Mouse (Mus musculus) cortical plate, adult 2 months (tissue): ENCODE data around the gene Baz2b.

Experiments
- CTCF ChIP-seq: fragments of 200-500 bp; IDR thresholded peaks from 2 replicates; pipeline ENCODE4 v1.5.1; 2011; ENCODE audit warnings: mild to moderate bottlenecking, control low read depth, low read length; ENCODE audit not compliant: insufficient read depth; ENCODE audit errors: extremely low read depth
- POLR2A ChIP-seq: fragments of 200-500 bp; IDR thresholded peaks from 2 replicates; pipeline ENCODE4 v1.6.1; 2011; ENCODE audit warnings: mild to moderate bottlenecking, low read length, control low read depth; ENCODE audit not compliant: insufficient read depth; ENCODE audit errors: extremely low read depth

DNA sequence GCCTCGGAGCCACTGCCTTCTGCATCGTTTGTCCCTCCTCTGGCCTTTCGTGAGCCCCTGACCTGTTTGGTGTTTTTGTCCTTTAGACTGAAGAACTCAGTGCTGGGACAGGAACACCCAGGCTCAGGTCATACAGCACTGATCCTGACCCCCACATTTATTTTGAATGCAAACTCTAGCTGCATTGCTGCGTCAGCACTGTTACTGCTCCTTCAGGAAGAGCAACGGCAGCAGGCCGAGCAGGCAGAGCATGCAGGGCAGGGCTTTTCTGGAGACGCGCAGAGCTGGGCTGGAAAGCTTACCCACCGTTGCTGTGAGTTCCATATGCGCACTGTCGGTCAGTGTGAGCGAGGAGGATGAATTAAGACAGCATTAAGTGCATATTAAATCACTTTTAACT lies 166.9 kb downstream of the Baz2b start:
- TF ChIP-seq CTCF (no peak), POLR2A (no peak)
